Mouse (Mus musculus) v-Abl transformed pro-B cells (cell line): ENCODE data around the gene Tmem62.

Experiments
- in situ Hi-C, 2 experiments: fragments of 400-800 bp; cut with MboI; formaldehyde crosslinking; loops; one replicate each; pipeline ENCODE4 v1.15.1; 2025; ENCODE audit not compliant: unreplicated experiment in 2 of 2

The Tmem62 gene

GRCm38 (mm10) chr2:121054060-121054459 lies 77.2 kb downstream of the Tmem62 start:
- in situ Hi-C loops: no loop called here

- in situ Hi-C loops: no loop called here
Observed at GRCm38 (mm10) chr2:121055915-121056314, 79.1 kb downstream of the Tmem62 start.
